Mouse (Mus musculus): Measurements from ENCODE around the gene Zfp600.
"Not testable (repeated sequence)": the region's sequence is repeated elsewhere in the genome, so short reads cannot be mapped to it uniquely, and the experiment has no call there.

Zfp600 gene

DNA sequence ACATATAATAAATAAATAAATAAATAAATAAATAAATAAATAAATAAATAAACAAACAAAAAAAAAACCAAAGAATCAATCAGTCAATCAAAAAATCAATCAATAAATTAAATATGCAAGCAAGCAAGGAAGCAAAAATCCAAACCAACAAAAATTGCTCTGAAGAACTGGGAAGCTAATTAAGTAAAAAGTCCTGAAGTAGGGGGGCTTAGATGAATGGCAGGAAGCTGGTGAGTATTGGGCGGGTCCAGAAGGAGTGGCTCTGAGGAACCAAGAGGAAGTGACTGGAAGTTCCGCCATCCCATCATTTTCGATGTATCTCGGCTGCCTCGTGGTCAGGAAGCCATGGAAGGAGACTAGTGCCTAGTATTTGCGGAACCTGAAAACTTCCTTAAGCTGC is at the start of gene Zfp600:
Gene Zfp600 (plus strand): TSS at position 301 of the 400 bp plus-strand sequence.
- not testable (repeated sequence) for DNase-seq

DNA sequence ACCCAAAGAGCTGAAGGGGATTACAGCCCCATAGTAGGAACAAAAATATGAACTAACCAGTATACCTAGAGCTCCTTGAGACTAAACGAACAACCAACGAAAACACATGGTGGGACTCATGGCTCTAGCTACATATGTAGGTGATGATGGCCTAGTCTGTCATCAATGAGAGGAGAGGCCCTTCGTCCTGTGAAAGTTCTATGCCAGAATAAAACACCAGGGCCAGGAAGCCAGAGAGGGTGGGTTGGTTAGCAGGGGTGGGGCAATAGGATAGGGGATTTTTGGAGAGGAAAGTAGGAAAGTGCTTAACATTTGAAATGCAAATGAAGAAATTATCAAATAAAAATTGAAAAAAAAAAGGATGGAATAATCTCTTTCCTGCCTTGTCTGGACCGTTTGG is 6.3 kb downstream of the Zfp600 start:
- DNase-seq: peak in 1 of 2 experiments; percentile 6

DNA sequence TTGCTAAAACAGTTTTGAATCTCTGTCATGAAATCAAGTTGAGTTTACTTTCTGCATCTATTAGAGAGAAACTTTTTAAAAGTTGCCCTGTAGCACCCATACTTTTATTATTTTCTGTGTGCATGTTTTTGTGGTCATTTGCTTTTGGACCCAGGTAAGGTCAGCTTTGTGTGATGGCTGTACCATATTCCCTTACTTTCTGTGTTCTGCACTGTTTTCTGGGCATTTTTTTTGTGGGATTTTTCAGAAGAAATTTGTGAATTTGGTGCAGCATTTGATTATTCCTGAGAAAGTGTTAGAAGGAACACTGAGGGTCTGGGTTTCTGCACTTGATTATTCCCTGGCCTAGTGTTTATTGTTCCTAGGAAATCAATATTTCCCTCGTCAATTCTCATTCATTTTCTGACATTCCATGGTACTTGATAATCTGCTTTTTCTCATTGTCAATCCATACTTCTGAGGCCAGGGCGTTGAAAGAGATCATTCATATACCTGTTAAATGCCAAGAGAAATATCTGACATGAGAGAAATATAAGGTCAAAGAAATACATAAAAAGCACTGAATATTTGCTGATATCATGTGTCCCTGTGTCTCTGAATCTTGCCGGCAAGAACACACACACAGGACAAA is 10.7 kb downstream of the Zfp600 start:
- DNase-seq: not testable (repeated sequence)

DNA sequence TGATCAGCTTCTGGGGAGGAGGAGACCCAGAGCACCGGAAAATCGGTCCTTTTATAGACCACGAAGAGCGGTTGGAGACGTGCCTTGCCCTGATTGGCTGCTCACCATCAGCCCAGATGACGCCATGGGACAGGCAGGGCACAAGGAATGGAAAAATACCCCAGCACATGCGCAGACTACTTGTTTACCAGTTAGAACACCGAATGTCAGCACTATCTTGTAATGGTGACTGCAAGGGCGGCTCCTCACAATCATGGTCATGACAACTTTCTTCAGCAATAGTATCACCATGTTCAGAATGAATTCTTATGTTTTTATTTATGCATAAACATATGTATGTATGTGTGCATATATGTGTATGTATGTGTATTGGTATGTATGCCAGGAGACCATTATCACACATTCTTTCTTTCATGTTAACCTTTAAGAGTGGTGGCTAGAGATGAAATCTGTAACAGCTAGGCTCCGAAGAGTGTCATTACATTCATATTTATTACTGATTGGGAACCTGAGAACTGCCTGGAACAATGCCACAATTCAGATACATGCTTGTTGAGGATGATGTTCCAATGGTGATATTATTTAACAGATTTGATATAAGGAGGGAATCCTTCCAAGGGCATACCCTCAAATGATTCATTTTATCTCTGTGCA is 11.4 kb downstream of the Zfp600 start:
- peak; percentile 8 to 38 for DNase-seq

DNA sequence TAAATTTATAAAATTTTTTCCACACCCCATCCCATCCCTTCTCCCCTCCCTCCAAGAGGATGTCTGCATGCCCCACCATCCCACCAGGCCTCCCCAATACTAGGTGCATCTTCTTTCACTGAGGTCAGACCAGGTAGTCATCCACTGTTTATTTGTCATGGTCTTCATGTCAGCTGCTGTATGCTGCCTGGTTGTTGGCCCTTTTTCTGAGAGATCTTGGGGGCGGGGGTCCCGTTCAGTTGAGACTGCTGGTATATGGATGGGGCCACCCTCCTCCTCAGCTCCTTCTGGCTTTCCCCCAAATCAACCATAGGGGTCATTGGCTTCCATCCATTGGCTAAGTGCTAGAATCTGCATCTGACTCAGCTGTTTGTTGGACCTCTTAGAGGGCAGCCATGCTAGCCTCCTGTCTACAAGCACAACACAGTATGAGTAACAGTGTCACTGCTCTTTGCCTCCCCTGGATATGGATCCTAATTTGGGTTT is 12.1 kb downstream of the Zfp600 start:
- DNase-seq: not testable (repeated sequence)

DNA sequence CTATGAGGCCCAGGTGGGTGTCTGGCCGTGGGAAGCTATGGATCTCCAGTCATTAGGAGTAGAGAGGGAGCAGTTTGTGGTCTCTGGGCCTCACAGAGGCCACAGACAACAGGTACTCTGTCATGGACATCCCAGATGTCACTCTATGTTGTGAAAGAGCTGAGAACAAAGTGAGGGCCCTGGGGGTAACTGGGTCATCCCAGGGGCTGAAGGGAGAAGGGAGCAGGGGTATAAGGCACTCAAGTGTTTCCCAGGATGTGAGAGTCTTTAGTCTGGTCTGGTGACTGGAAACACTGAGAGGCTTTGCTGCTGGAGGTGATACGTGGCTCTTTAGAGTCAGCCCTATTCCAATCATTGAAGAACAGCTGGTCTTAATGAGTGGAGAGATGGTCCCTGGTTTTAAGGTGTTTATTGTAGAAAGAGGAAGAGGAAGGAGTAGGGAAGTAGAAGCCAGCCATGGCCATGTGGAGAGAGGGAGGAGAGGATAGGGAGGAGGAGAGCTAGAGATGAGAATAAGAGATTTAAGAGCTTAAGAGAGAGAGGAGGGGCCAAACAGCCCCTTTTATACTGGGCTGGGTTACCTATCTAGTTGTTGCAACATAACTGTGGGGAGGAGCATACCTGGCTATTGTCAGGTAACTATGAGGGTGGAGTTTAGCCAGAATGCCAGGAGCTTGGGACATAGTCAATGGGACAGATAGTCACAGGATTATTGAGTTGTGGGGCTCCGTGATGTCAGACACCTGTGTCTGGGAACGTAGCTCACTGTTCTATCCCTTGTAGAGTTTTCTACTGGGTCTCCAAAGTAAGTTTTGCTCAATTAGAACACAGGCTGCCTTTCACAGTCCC is 17.0 kb downstream of the Zfp600 start:
- peak; percentile 24 to 33 for DNase-seq

DNA sequence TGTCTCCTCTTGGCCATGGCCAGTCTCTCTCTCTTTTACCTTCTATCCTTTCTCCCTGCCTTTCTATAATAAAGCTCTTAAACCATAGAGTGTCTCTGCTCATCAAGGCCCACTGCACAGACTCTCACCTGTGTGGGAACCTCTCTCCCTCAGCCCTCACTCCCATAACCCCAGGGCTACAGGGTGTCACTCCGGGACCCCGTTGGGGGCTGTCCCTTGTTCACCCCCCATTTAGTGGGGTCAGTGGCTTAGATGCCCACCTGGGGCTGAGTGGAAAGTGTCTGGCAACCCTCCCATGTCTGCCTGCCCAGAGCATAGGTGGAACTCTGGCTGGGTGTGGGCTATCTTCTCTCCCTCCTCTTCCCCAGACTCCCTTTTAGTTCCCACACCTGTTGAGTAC is 47.7 kb downstream of the Zfp600 start:
- not testable (repeated sequence) for DNase-seq

DNA sequence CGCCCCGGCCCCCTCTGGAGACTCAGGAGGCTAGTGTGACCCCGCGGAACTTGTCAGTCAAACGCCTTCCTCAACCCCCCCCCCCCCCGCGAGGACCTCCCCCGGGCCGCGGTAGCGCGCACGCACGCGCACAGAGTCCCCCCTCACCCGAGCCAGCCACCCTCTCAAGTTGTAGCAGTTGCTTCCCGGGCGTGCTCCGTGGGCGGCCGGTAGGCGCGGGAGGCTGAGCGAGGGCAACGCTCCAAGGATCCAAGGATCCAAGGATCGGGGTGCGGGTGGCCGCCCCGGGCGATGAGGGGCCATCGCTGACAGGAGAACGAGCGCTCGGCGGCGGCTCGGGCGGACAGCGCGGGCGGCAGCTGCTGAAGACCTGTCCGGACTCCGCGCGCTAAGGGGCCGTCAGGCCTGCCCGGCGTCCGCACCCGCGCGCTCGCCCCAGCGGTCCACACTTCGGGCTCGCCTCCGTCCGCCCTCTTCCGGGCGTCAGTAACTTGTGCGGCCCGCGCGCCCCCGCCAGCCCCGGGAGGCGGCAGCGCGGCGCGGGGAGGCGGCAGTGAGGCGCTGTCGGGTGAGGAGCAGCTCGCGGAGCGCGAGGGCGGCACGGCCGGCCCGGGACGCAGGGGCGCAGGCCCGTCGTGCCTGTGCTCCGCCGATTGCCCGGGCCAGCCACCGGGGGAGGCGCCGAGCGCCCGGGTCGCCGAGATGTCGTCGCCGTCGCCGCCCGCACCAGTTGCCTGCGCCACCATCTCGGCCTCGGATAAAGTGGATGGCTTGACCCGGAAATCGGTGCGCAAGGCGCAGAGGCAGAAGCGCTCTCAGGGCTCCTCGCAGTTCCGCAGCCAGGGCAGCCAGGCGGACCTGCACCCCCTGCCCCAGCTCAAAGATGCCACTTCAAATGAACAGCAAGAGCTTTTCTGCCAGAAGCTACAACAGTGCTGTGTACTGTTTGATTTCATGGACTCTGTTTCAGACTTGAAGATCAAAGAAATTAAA is 82.9 kb downstream of the Zfp600 start:
- DNase-seq: peak in 1 of 2 experiments; percentile 7

DNA sequence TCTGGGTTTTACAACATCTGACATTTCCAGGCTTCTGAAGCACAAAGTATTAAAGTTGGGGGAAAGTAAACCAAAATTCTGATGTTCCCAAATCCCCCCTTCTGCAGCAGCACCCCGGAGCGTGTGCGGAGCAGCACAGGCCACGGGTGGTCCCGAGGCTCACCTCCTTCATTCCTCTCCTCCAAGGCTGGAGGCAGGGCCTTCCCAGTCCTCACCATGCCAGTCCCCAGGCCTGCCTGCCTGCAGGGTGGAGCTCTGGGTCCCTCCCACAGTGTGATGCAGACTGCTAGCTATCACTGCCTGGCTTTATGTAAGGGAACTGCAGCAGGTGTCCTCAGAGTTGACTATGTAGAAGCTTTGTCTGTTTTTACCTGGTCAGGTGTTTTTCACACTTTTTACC is 85.5 kb downstream of the Zfp600 start:
- peak; percentile 3 to 24 for DNase-seq

All from lung, postnatal 4 days (tissue).